Mouse (Mus musculus) liver, postnatal 0 days (tissue): ENCODE results near the gene Rrp7a. TPM values are rescaled to one million over a fixed set of nuclear protein-coding genes. Genes with fewer than 3 reads are reported as not detected.
A peak's percentile ranks its signal among the peaks of the same experiment; 100 is the strongest.

Source experiments
- ATAC-seq: fragments of 200-750 bp; cut with Nextera tagmentation; 2 replicates; pipeline ENCODE4 v1.8.0; 2017; ENCODE audit warnings: mild to moderate bottlenecking, moderate library complexity
- DNase-seq: peaks from one replicate; pipeline ENCODE4 v3.0.0-alpha.2; 2016
- H3K27ac ChIP-seq: fragments of 300-500 bp; sonication (generic); 2 replicates; pipeline ENCODE4 v1.5.1; 2014; ENCODE audit warnings: antibody characterized with exemption, moderate library complexity, mild to moderate bottlenecking, low read depth
- H3K27me3 ChIP-seq: fragments of 300-500 bp; sonication (generic); 2 replicates; pipeline ENCODE4 v1.6.1; 2014; ENCODE audit warnings: low read length, control low read depth, mixed read lengths; ENCODE audit not compliant: insufficient read depth
- H3K36me3 ChIP-seq: fragments of 300-500 bp; sonication (generic); replicated peaks from 2 replicates; pipeline ENCODE4 v1.6.1; 2014; ENCODE audit warnings: mild to moderate bottlenecking, control low read depth, low read length, moderate library complexity, mixed read lengths; ENCODE audit not compliant: insufficient read depth
- H3K4me1 ChIP-seq: fragments of 300-500 bp; sonication (generic); 2 replicates; pipeline ENCODE4 v1.6.1; 2014; ENCODE audit warnings: antibody characterized with exemption, mild to moderate bottlenecking, control low read depth; ENCODE audit not compliant: insufficient read depth
- H3K4me2 ChIP-seq: fragments of 300-500 bp; sonication (generic); 2 replicates; pipeline ENCODE4 v1.6.1; 2014; ENCODE audit warnings: low read depth, mild to moderate bottlenecking, low read length, moderate library complexity, mixed read lengths
- H3K4me3 ChIP-seq: fragments of 300-500 bp; sonication (generic); 2 replicates; pipeline ENCODE4 v1.5.1; 2014; ENCODE audit warnings: low read depth, low read length
- H3K9ac ChIP-seq: fragments of 300-500 bp; sonication (generic); replicated peaks from 2 replicates; pipeline ENCODE4 v1.6.1; 2014; ENCODE audit warnings: mild to moderate bottlenecking, moderate library complexity
- H3K9me3 ChIP-seq: fragments of 300-500 bp; sonication (generic); 2 replicates; pipeline ENCODE4 v1.6.1; 2016; ENCODE audit warnings: mild to moderate bottlenecking, control low read depth, low read length, mixed read lengths
- CTCF ChIP-seq: sonication (generic); IDR thresholded peaks from 2 replicates; pipeline ENCODE4 v1.5.1; 2016; ENCODE audit warnings: antibody characterized with exemption, low read depth
- EP300 ChIP-seq: IDR thresholded peaks from 2 replicates; pipeline ENCODE4 v1.6.1; 2016; ENCODE audit warnings: antibody characterized with exemption, low read depth, mild to moderate bottlenecking
- WGBS: fragments of 180-500 bp; shearing (Covaris S2); extraction: QIAGEN DNeasy Blood & Tissue Kit; methylation state at CpG from one replicate; pipeline ENCODE4 v1.1.7; 2014; ENCODE audit not compliant: insufficient replicate concordance; 5-methylcytosine and 5-hydroxymethylcytosine counted together
- polyA plus RNA-seq: library from polyadenylated mRNA; unstranded; fragments of >200 nt; fragmentation: Nextera tagmentation; extraction: Ambion mirVana; gene quantifications from 2 replicates; pipeline ENCODE4 v1.2.1, GENCODE M21; 2015

Gene Rrp7a
- polyA plus RNA-seq, 1 experiment from 2014 or later: 16.0 TPM

GRCm38 (mm10) chr15:83168311-83168710 is 45.7 kb upstream of the Rrp7a start:
- H3K4me3 ChIP-seq: peak overlapping the region; percentile 82
- WGBS: 86% methylated on average over 3 of the region's 3 CpGs
- DNase-seq (no peak), ATAC-seq (no peak)
- H3K36me3 ChIP-seq: peaks cover 11% of the 10 kb centered on the region
- peaks cover 68% of the 10 kb centered on the region for H3K4me1 ChIP-seq
- peak overlapping the region; percentile 97 for H3K4me2 ChIP-seq
- peak overlapping the region; percentile 88 for H3K9ac ChIP-seq
- H3K27me3 ChIP-seq: no peaks in the 10 kb centered on the region
- TF ChIP-seq CTCF (no peak), EP300 (no peak)
- 0 out of 2 replicates have a peak overlapping the region, but pooled peaks have one; percentile 96 for H3K27ac ChIP-seq
- no peaks in the 10 kb centered on the region for H3K9me3 ChIP-seq

- no peak for ATAC-seq
- Histone ChIP-seq H3K36me3 (peaks cover 16% of the 10 kb centered on the region), H3K9me3 (no peaks in the 10 kb centered on the region), H3K4me3 (0 out of 2 replicates have a peak overlapping the region, but pooled peaks have one; percentile 82), H3K9ac (peak overlapping the region; percentile 88), H3K4me1 (peaks cover 65% of the 10 kb centered on the region), H3K27me3 (no peaks in the 10 kb centered on the region), H3K27ac (peak overlapping the region; percentile 35), H3K4me2 (peak overlapping the region; percentile 97)
- no peak for TF ChIP-seq CTCF
- TF ChIP-seq EP300: no peak
- WGBS: 83% methylated on average over 8 of the region's 8 CpGs
- DNase-seq: no peak
These were observed 45.0 kb upstream of the Rrp7a start for GRCm38 (mm10) chr15:83167550-83168065.

- Histone ChIP-seq H3K27me3 (no peaks in the 10 kb centered on the region), H3K4me2 (peak overlapping the region; percentile 97), H3K9me3 (no peaks in the 10 kb centered on the region), H3K27ac (peak overlapping the region; percentile 35), H3K4me3 (no peak overlapping the region), H3K36me3 (peaks cover 21% of the 10 kb centered on the region), H3K9ac (peak overlapping the region; percentile 50), H3K4me1 (peaks cover 64% of the 10 kb centered on the region)
- TF ChIP-seq EP300: no peak
- DNase-seq (no peak), ATAC-seq (no peak)
- 77% methylated on average over 5 of the region's 5 CpGs for WGBS
These were observed 44.5 kb upstream of the Rrp7a start for GRCm38 (mm10) chr15:83167126-83167525.

- ATAC-seq: no peak
- TF ChIP-seq EP300 (no peak), CTCF (no peak)
- peak; percentile 20 for DNase-seq
- no peaks in the 10 kb centered on the region for H3K27me3 ChIP-seq
- H3K9ac ChIP-seq: no peak overlapping the region; the same call in 1 of the 2 replicates
- H3K4me1 ChIP-seq: peaks cover 67% of the 10 kb centered on the region
- peaks cover 26% of the 10 kb centered on the region for H3K36me3 ChIP-seq
- peak overlapping the region; percentile 35; the same call in 1 of the 2 replicates for H3K27ac ChIP-seq
- 62% methylated on average over 3 of the region's 3 CpGs for WGBS
- peak overlapping the region; percentile 97 for H3K4me2 ChIP-seq
- H3K4me3 ChIP-seq: no peak overlapping the region
- no peaks in the 10 kb centered on the region for H3K9me3 ChIP-seq
These were observed 44.0 kb upstream of the Rrp7a start for GRCm38 (mm10) chr15:83166642-83167041.

GRCm38 (mm10) chr15:83165526-83166315 is 43.1 kb upstream of the Rrp7a start:
- 83% methylated on average over 13 of the region's 13 CpGs for WGBS
- Histone ChIP-seq H3K36me3 (peaks cover 34% of the 10 kb centered on the region), H3K27me3 (no peaks in the 10 kb centered on the region), H3K4me1 (peaks cover 58% of the 10 kb centered on the region), H3K9me3 (no peaks in the 10 kb centered on the region), H3K27ac (peak overlapping the region; percentile 44; the same call in 1 of the 2 replicates), H3K4me3 (no peak overlapping the region), H3K9ac (no peak overlapping the region; the same call in 1 of the 2 replicates), H3K4me2 (peak overlapping the region; percentile 97)
- TF ChIP-seq EP300: no peak
- no peak for TF ChIP-seq CTCF
- ATAC-seq (no peak), DNase-seq (peak; percentile 14)

- no peaks in the 10 kb centered on the region for H3K27me3 ChIP-seq
- DNase-seq (peak; percentile 41), ATAC-seq (peak; percentile 65)
- peak overlapping the region; percentile 51; the same call in 1 of the 2 replicates for H3K9ac ChIP-seq
- H3K9me3 ChIP-seq: no peaks in the 10 kb centered on the region
- peak overlapping the region; percentile 43 for H3K4me2 ChIP-seq
- peak overlapping the region; percentile 72 for H3K27ac ChIP-seq
- H3K4me3 ChIP-seq: no peak overlapping the region
- WGBS: 43% methylated on average over 5 of the region's 5 CpGs
- H3K36me3 ChIP-seq: peaks cover 41% of the 10 kb centered on the region
- peaks cover 52% of the 10 kb centered on the region for H3K4me1 ChIP-seq
- TF ChIP-seq EP300: peak; percentile 86
- no peak for TF ChIP-seq CTCF
These were observed 42.4 kb upstream of the Rrp7a start for GRCm38 (mm10) chr15:83164971-83165471.
